Mouse (Mus musculus): ENCODE measurements at regions not wholly inside any gene's neighbourhood (a gene's known extent, or its start where the extent isn't known, plus 50 kb on each side); places are given as distances from the start of the nearest gene placed in this dataset.

DNA sequence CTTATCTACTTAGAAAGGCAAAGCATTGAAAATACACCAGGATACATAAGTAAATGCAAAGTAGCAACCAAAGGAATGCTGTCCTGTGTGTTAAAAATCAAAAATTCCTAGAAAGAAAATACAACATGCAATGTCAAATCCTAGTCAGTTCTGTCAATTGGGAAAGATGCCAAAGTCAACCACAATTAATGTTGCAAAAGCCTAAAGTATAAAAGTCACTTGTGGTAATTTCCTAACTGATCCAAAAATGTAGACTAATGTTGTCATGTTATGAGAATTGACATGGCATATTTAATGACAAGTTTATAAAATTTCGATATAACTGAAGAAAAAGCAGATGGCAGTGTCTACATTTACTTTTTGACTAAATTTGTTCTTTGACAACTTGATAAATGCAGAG, 822.8 kb downstream of the Adgrl2 start:
- no peak for TF ChIP-seq MYOD1 (IDR thresholded peaks at IDR 0.05; ENCODE audit: control insufficient read depth, insufficient read length, low read depth)
- no peak for TF ChIP-seq MAX (IDR thresholded peaks at IDR 0.05)
